Mouse (Mus musculus): Measurements from ENCODE around the gene Zfp422. TPM values are rescaled to one million over a fixed set of nuclear protein-coding genes. Genes with fewer than 3 reads are reported as not detected.

Gene Zfp422
- polyA plus RNA-seq, 1 experiment from 2014 or later, result 302 TPM

GRCm38 (mm10) chr6:116670144-116670543 lies 41.3 kb upstream of the Zfp422 start:
- H3K9me3 ChIP-seq (ENCODE audit: control insufficient read depth, low read length), result no peaks in the 10 kb centered on the region
- ATAC-seq (ENCODE audit: insufficient read depth, low FRiP score, low TSS enrichment) (no peak), DNase-seq (ENCODE audit: low spot score) (peak; percentile 65)
- H3K4me1 ChIP-seq (ENCODE audit: control insufficient read depth, insufficient read depth, low read length), result peaks cover 20% of the 10 kb centered on the region
- peak overlapping the region; percentile 32; the same call in 1 of the 2 replicates for H3K9ac ChIP-seq (ENCODE audit: low read length)
- peak overlapping the region; percentile 1; the same call in 1 of the 2 replicates for H3K4me2 ChIP-seq (ENCODE audit: low read depth)
- H3K27me3 ChIP-seq (ENCODE audit: control insufficient read depth, insufficient read depth, low read length), result no peaks in the 10 kb centered on the region
- H3K36me3 ChIP-seq (ENCODE audit: control insufficient read depth, insufficient read depth, low read length), result no peaks in the 10 kb centered on the region
- H3K27ac ChIP-seq (ENCODE audit: low read depth, low read length), result peak overlapping the region; percentile 85
- 28% methylated on average over 6 of the region's 6 CpGs for WGBS
- no peak overlapping the region for H3K4me3 ChIP-seq (ENCODE audit: low read depth, low read length)

- ATAC-seq (ENCODE audit: insufficient read depth, low FRiP score, low TSS enrichment), result no peak
- Histone ChIP-seq H3K27me3 (ENCODE audit: control insufficient read depth, insufficient read depth, low read length) (no peaks in the 10 kb centered on the region), H3K27ac (ENCODE audit: low read depth, low read length) (no peak overlapping the region)
Observed at GRCm38 (mm10) chr6:116668682-116669470, 40.1 kb upstream of the Zfp422 start.

GRCm38 (mm10) chr6:116667382-116667781 lies 38.6 kb upstream of the Zfp422 start:
- DNase-seq (ENCODE audit: low spot score), result no peak
- no peaks in the 10 kb centered on the region for H3K36me3 ChIP-seq (ENCODE audit: control insufficient read depth, insufficient read depth, low read length)
- no peak overlapping the region for H3K9ac ChIP-seq (ENCODE audit: low read length)
- ATAC-seq (ENCODE audit: insufficient read depth, low FRiP score, low TSS enrichment), result no peak
- H3K27ac ChIP-seq (ENCODE audit: low read depth, low read length), result no peak overlapping the region
- no peaks in the 10 kb centered on the region for H3K9me3 ChIP-seq (ENCODE audit: control insufficient read depth, low read length)
- H3K4me1 ChIP-seq (ENCODE audit: control insufficient read depth, insufficient read depth, low read length), result peaks cover 18% of the 10 kb centered on the region
- WGBS, result 77% methylated on average over 3 of the region's 3 CpGs
- no peaks in the 10 kb centered on the region for H3K27me3 ChIP-seq (ENCODE audit: control insufficient read depth, insufficient read depth, low read length)
- H3K4me2 ChIP-seq (ENCODE audit: low read depth), result no peak overlapping the region
- no peak overlapping the region for H3K4me3 ChIP-seq (ENCODE audit: low read depth, low read length)

More at GRCm38 (mm10) chr6:116668682-116669470, 40.1 kb upstream of the Zfp422 start:
- Histone ChIP-seq H3K9ac (ENCODE audit: low read length) (no peak overlapping the region), H3K4me1 (ENCODE audit: control insufficient read depth, insufficient read depth, low read length) (peaks cover 20% of the 10 kb centered on the region), H3K4me3 (ENCODE audit: low read depth, low read length) (no peak overlapping the region), H3K4me2 (ENCODE audit: low read depth) (no peak overlapping the region), H3K36me3 (ENCODE audit: control insufficient read depth, insufficient read depth, low read length) (no peaks in the 10 kb centered on the region), H3K9me3 (ENCODE audit: control insufficient read depth, low read length) (no peaks in the 10 kb centered on the region)
- 41% methylated on average over 11 of the region's 11 CpGs for WGBS
- no peak for DNase-seq (ENCODE audit: low spot score)

- WGBS, result 46% methylated on average over 3 of the region's 3 CpGs
- no peak overlapping the region for H3K27ac ChIP-seq (ENCODE audit: low read depth, low read length)
- DNase-seq (ENCODE audit: low spot score), result no peak
- peaks cover 18% of the 10 kb centered on the region for H3K4me1 ChIP-seq (ENCODE audit: control insufficient read depth, insufficient read depth, low read length)
- H3K36me3 ChIP-seq (ENCODE audit: control insufficient read depth, insufficient read depth, low read length), result no peaks in the 10 kb centered on the region
- ATAC-seq (ENCODE audit: insufficient read depth, low FRiP score, low TSS enrichment), result no peak
- H3K27me3 ChIP-seq (ENCODE audit: control insufficient read depth, insufficient read depth, low read length), result no peaks in the 10 kb centered on the region
- no peak overlapping the region for H3K4me3 ChIP-seq (ENCODE audit: low read depth, low read length)
- H3K9me3 ChIP-seq (ENCODE audit: control insufficient read depth, low read length), result no peaks in the 10 kb centered on the region
- no peak overlapping the region for H3K4me2 ChIP-seq (ENCODE audit: low read depth)
- no peak overlapping the region for H3K9ac ChIP-seq (ENCODE audit: low read length)
Observed at GRCm38 (mm10) chr6:116666892-116667291, 38.1 kb upstream of the Zfp422 start.

GRCm38 (mm10) chr6:116666085-116666750 lies 37.4 kb upstream of the Zfp422 start:
- H3K4me2 ChIP-seq (ENCODE audit: low read depth), result no peak overlapping the region
- no peak overlapping the region for H3K27ac ChIP-seq (ENCODE audit: low read depth, low read length)
- H3K4me1 ChIP-seq (ENCODE audit: control insufficient read depth, insufficient read depth, low read length), result peaks cover 11% of the 10 kb centered on the region

GRCm38 (mm10) chr6:116664830-116665229 lies 36.0 kb upstream of the Zfp422 start:
- Histone ChIP-seq H3K36me3 (ENCODE audit: control insufficient read depth, insufficient read depth, low read length) (no peaks in the 10 kb centered on the region), H3K9me3 (ENCODE audit: control insufficient read depth, low read length) (no peaks in the 10 kb centered on the region), H3K27ac (ENCODE audit: low read depth, low read length) (no peak overlapping the region), H3K4me3 (ENCODE audit: low read depth, low read length) (no peak overlapping the region), H3K9ac (ENCODE audit: low read length) (no peak overlapping the region), H3K27me3 (ENCODE audit: control insufficient read depth, insufficient read depth, low read length) (no peaks in the 10 kb centered on the region), H3K4me1 (ENCODE audit: control insufficient read depth, insufficient read depth, low read length) (no peaks in the 10 kb centered on the region; the same call in 1 of the 2 replicates), H3K4me2 (ENCODE audit: low read depth) (no peak overlapping the region)
- no peak for ATAC-seq (ENCODE audit: insufficient read depth, low FRiP score, low TSS enrichment)
- DNase-seq (ENCODE audit: low spot score), result no peak
- WGBS, result 81% methylated on average over 3 of the region's 3 CpGs

More at GRCm38 (mm10) chr6:116666085-116666750, 37.4 kb upstream of the Zfp422 start:
- no peaks in the 10 kb centered on the region for H3K27me3 ChIP-seq (ENCODE audit: control insufficient read depth, insufficient read depth, low read length)
- H3K36me3 ChIP-seq (ENCODE audit: control insufficient read depth, insufficient read depth, low read length), result no peaks in the 10 kb centered on the region
- H3K9ac ChIP-seq (ENCODE audit: low read length), result no peak overlapping the region
- WGBS, result 79% methylated on average over 12 of the region's 12 CpGs
- DNase-seq (ENCODE audit: low spot score), result no peak
- no peaks in the 10 kb centered on the region for H3K9me3 ChIP-seq (ENCODE audit: control insufficient read depth, low read length)
- ATAC-seq (ENCODE audit: insufficient read depth, low FRiP score, low TSS enrichment), result no peak
- H3K4me3 ChIP-seq (ENCODE audit: low read depth, low read length), result no peak overlapping the region

- Histone ChIP-seq H3K4me1 (ENCODE audit: control insufficient read depth, insufficient read depth, low read length) (no peaks in the 10 kb centered on the region; the same call in 1 of the 2 replicates), H3K9ac (ENCODE audit: low read length) (no peak overlapping the region), H3K4me3 (ENCODE audit: low read depth, low read length) (no peak overlapping the region), H3K4me2 (ENCODE audit: low read depth) (no peak overlapping the region), H3K27ac (ENCODE audit: low read depth, low read length) (no peak overlapping the region), H3K36me3 (ENCODE audit: control insufficient read depth, insufficient read depth, low read length) (no peaks in the 10 kb centered on the region), H3K27me3 (ENCODE audit: control insufficient read depth, insufficient read depth, low read length) (no peaks in the 10 kb centered on the region), H3K9me3 (ENCODE audit: control insufficient read depth, low read length) (no peaks in the 10 kb centered on the region)
- no peak for DNase-seq (ENCODE audit: low spot score)
- WGBS, result 78% methylated on average over 6 of the region's 6 CpGs
- no peak for ATAC-seq (ENCODE audit: insufficient read depth, low FRiP score, low TSS enrichment)
Observed at GRCm38 (mm10) chr6:116664031-116664430, 35.2 kb upstream of the Zfp422 start.

- no peak for DNase-seq (ENCODE audit: low spot score)
- Histone ChIP-seq H3K9me3 (ENCODE audit: control insufficient read depth, low read length) (no peaks in the 10 kb centered on the region), H3K36me3 (ENCODE audit: control insufficient read depth, insufficient read depth, low read length) (no peaks in the 10 kb centered on the region), H3K4me3 (ENCODE audit: low read depth, low read length) (no peak overlapping the region), H3K9ac (ENCODE audit: low read length) (no peak overlapping the region), H3K27me3 (ENCODE audit: control insufficient read depth, insufficient read depth, low read length) (no peaks in the 10 kb centered on the region), H3K27ac (ENCODE audit: low read depth, low read length) (no peak overlapping the region), H3K4me1 (ENCODE audit: control insufficient read depth, insufficient read depth, low read length) (no peaks in the 10 kb centered on the region; the same call in 1 of the 2 replicates), H3K4me2 (ENCODE audit: low read depth) (no peak overlapping the region)
- ATAC-seq (ENCODE audit: insufficient read depth, low FRiP score, low TSS enrichment), result no peak
- WGBS, result 76% methylated on average over 2 of the region's 2 CpGs
Observed at GRCm38 (mm10) chr6:116663364-116663763, 34.6 kb upstream of the Zfp422 start.
